Mouse (Mus musculus) megakaryocyte, embryonic 14.5 days (primary cell): ENCODE measurements around the gene Alk. TPM values are rescaled to one million over a fixed set of nuclear protein-coding genes. Genes with fewer than 3 reads are reported as not detected.

Source experiments
- H3K27me3 ChIP-seq: replicated peaks from 2 replicates; pipeline ENCODE3; 2012; ENCODE audit warnings: inconsistent platforms
- H3K36me3 ChIP-seq: replicated peaks from 2 replicates; pipeline ENCODE3; 2012; ENCODE audit warnings: low read length, inconsistent platforms, mixed read lengths
- H3K4me1 ChIP-seq: 2 replicates; pipeline ENCODE4 v1.6.1; 2012; ENCODE audit warnings: inconsistent platforms
- H3K4me3 ChIP-seq: replicated peaks from 2 replicates; pipeline ENCODE3; 2012; ENCODE audit warnings: moderate library complexity, mild to moderate bottlenecking, inconsistent platforms
- H3K9me3 ChIP-seq: 2 replicates; pipeline ENCODE4 v1.6.1; 2012; ENCODE audit warnings: inconsistent platforms
- FLI1 ChIP-seq: IDR thresholded peaks from 2 replicates; pipeline ENCODE4 v1.6.1; 2012; ENCODE audit warnings: low read length, inconsistent platforms, mixed read lengths
- GATA1 ChIP-seq: IDR thresholded peaks from 3 replicates; pipeline ENCODE4 v1.6.1; 2012; ENCODE audit warnings: mixed read lengths, low read length, inconsistent platforms, borderline replicate concordance
- polyA plus RNA-seq: library from polyadenylated mRNA; stranded (reverse); fragments of >175 nt; gene quantifications from 2 replicates; pipeline ENCODE4 v1.2.3, GENCODE M21; 2012; ENCODE audit warnings: low replicate concordance; ENCODE audit not compliant: insufficient read depth

Gene Alk
- polyA plus RNA-seq, 1 experiment, result not detected

DNA sequence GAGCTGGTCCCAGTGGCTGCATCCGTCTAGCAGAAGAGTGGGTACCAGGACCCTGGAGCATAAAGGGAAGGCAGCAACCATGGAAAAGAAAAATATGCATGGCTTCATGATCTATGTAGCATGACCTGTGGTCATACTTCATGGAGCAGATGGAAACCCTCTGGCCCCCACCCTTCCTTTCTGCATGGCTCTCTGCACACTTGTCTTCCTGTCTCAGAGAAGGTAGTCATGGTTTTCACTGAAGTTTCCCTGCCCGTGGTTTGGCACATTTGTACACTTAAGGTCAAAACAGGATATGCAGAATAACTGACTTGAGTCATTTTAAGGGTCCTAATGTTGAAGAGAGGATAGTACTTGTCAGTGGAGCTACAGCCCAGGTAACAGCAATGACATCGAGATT, 16.8 kb downstream of the Alk start:
- Histone ChIP-seq H3K4me1 (no peaks in the 10 kb centered on the region), H3K36me3 (no peaks in the 10 kb centered on the region), H3K4me3 (no peak overlapping the region), H3K27me3 (no peaks in the 10 kb centered on the region), H3K9me3 (peaks cover 3% of the 10 kb centered on the region; the same call in 1 of the 2 replicates)
- TF ChIP-seq FLI1 (no peak), GATA1 (no peak)

GRCm38 (mm10) chr17:72580142-72580541, 24.3 kb downstream of the Alk start:
- no peaks in the 10 kb centered on the region for H3K27me3 ChIP-seq
- no peaks in the 10 kb centered on the region for H3K36me3 ChIP-seq
- H3K4me1 ChIP-seq, result no peaks in the 10 kb centered on the region
- no peak overlapping the region for H3K4me3 ChIP-seq
- H3K9me3 ChIP-seq, result peaks cover 20% of the 10 kb centered on the region
- no peak for TF ChIP-seq GATA1
- TF ChIP-seq FLI1, result no peak

DNA sequence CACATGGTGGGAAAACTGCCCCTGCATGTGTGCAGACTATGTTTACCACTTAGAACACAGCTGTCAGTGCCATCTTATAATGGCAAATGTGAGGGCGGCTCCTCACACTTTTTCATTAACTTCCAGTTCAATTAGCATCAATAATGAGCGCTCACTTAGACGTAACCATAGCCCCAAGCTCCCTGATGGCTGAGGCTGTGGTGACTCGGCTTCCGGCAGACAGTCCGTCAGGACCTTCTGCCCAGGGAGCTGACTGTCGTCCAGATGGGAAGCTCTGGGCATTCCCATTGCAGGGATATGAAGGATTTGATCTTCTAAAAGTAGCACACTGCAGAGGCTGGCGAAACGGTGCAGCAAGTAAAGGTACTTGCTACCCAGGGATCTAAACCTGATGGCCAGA, 25.1 kb downstream of the Alk start:
- no peaks in the 10 kb centered on the region for H3K4me1 ChIP-seq
- TF ChIP-seq FLI1, result no peak
- TF ChIP-seq GATA1, result no peak
- no peaks in the 10 kb centered on the region for H3K36me3 ChIP-seq
- peaks cover 17% of the 10 kb centered on the region for H3K9me3 ChIP-seq
- no peak overlapping the region for H3K4me3 ChIP-seq
- H3K27me3 ChIP-seq, result no peaks in the 10 kb centered on the region

DNA sequence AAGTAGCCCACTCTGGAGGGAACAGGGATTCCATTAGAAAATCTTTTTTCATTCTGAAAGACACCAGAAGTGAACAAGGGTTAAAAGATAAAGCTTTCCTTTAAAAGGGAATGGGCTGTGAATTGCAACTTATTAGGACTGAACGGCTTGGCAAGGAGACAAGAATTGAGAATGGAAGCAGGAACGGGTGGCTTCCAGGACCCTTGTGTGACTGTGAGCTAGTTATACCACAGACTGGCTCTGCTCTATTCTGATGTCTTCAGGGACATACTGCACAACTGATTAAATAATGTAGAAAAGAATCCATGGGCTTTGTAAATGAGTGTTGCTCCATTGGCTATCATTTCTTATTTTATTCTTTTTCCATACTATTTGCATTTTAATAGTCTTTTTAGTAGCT, 33.0 kb downstream of the Alk start:
- no peaks in the 10 kb centered on the region for H3K36me3 ChIP-seq
- TF ChIP-seq FLI1 (no peak), GATA1 (no peak)
- no peaks in the 10 kb centered on the region for H3K4me1 ChIP-seq
- no peak overlapping the region for H3K4me3 ChIP-seq
- H3K9me3 ChIP-seq, result peaks cover 25% of the 10 kb centered on the region
- no peaks in the 10 kb centered on the region for H3K27me3 ChIP-seq

GRCm38 (mm10) chr17:72569491-72569890, 34.9 kb downstream of the Alk start:
- Histone ChIP-seq H3K27me3 (no peaks in the 10 kb centered on the region), H3K36me3 (no peaks in the 10 kb centered on the region), H3K4me1 (no peaks in the 10 kb centered on the region), H3K9me3 (peaks cover 29% of the 10 kb centered on the region), H3K4me3 (no peak overlapping the region)
- TF ChIP-seq FLI1 (no peak), GATA1 (no peak)

GRCm38 (mm10) chr17:72563423-72563822, 41.0 kb downstream of the Alk start:
- TF ChIP-seq GATA1, result no peak
- no peak for TF ChIP-seq FLI1
- Histone ChIP-seq H3K9me3 (peaks cover 29% of the 10 kb centered on the region), H3K36me3 (no peaks in the 10 kb centered on the region), H3K4me3 (no peak overlapping the region), H3K4me1 (no peaks in the 10 kb centered on the region), H3K27me3 (no peaks in the 10 kb centered on the region)

DNA sequence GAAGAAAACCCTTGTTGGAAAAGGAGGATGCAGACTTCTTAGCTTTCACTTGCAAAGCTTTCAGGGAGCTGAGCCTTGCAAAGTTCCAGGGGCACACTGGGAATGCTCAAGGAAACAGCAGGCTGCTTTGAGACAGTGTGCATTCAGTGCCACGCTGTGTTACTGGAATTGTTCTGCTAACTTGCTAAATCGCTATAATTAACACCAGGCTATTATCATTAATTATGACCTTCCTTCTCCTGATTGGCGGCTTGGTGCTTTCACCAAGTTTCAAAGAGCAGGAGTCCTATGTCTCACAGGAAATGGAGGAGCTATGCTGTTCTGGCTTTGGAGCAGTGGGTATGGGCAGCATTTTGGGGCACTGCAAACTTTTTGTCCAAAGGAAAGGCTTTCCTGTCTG, 43.0 kb downstream of the Alk start:
- TF ChIP-seq FLI1, result no peak

GRCm38 (mm10) chr17:72560771-72561170, 43.7 kb downstream of the Alk start:
- Histone ChIP-seq H3K4me3 (no peak overlapping the region), H3K9me3 (peaks cover 20% of the 10 kb centered on the region)
- TF ChIP-seq FLI1 (no peak), GATA1 (no peak)

More for the DNA sequence above, 43.0 kb downstream of the Alk start:
- Histone ChIP-seq H3K27me3 (no peaks in the 10 kb centered on the region), H3K4me3 (no peak overlapping the region), H3K9me3 (peaks cover 21% of the 10 kb centered on the region), H3K36me3 (no peaks in the 10 kb centered on the region), H3K4me1 (no peaks in the 10 kb centered on the region)

GRCm38 (mm10) chr17:72557029-72557735, 47.2 kb downstream of the Alk start:
- TF ChIP-seq GATA1 (no peak), FLI1 (no peak)
- Histone ChIP-seq H3K27me3 (no peaks in the 10 kb centered on the region), H3K4me3 (no peak overlapping the region), H3K4me1 (no peaks in the 10 kb centered on the region), H3K9me3 (peaks cover 23% of the 10 kb centered on the region), H3K36me3 (no peaks in the 10 kb centered on the region)

More at GRCm38 (mm10) chr17:72560771-72561170, 43.7 kb downstream of the Alk start:
- Histone ChIP-seq H3K27me3 (no peaks in the 10 kb centered on the region), H3K4me1 (no peaks in the 10 kb centered on the region), H3K36me3 (no peaks in the 10 kb centered on the region)

- Histone ChIP-seq H3K4me3 (no peak overlapping the region), H3K4me1 (no peaks in the 10 kb centered on the region), H3K36me3 (no peaks in the 10 kb centered on the region), H3K9me3 (peaks cover 15% of the 10 kb centered on the region), H3K27me3 (no peaks in the 10 kb centered on the region)
- TF ChIP-seq GATA1, result no peak
Measured at GRCm38 (mm10) chr17:72546274-72546673, 58.2 kb downstream of the Alk start.
